Mouse (Mus musculus) adrenal gland, adult 18-20 months (tissue): ENCODE data around the gene Ankrd22. TPM values are rescaled to one million over a fixed set of nuclear protein-coding genes. Genes with fewer than 3 reads are reported as not detected.
"Not testable (repeated sequence)": the region's sequence is repeated elsewhere in the genome, so short reads cannot be mapped to it uniquely, and the experiment has no call there.

Experiments
- DNase-seq, 2 experiments: peaks; one replicate each; pipeline ENCODE4 v3.0.0; 2021 to 2022; ENCODE audit warnings: low spot score in 2 of 2
- long read RNA-seq, 2 experiments: library from polyadenylated mRNA; stranded (forward); transcript quantifications; one replicate each; pipeline ENCODE4 v2.0.0; 2021
- total RNA-seq, 2 experiments: library from RNA; stranded (reverse); gene quantifications; 1 replicate in 1 of 2; 2 replicates in 1 of 2; pipeline ENCODE4 v1.2.3; 2021

Gene Ankrd22
- not detected for total RNA-seq
- long read RNA-seq, experiment 1, result 0 reads
- long read RNA-seq, experiment 2, result 0 reads

- DNase-seq, result no peak
These were observed at the start of gene Ankrd22 for GRCm38 (mm10) chr19:34165891-34166290. TSS of gene Ankrd22 (minus strand) at chr19:34166053.

GRCm38 (mm10) chr19:34214136-34214535, 48.3 kb upstream of the Ankrd22 start:
- no peak for DNase-seq

- DNase-seq, result no peak
These were observed 47.4 kb upstream of the Ankrd22 start for GRCm38 (mm10) chr19:34213251-34213645.

GRCm38 (mm10) chr19:34212489-34213250, 46.8 kb upstream of the Ankrd22 start:
- no peak for DNase-seq

GRCm38 (mm10) chr19:34210841-34211240, 45.0 kb upstream of the Ankrd22 start:
- DNase-seq, result no peak

- no peak for DNase-seq
These were observed 44.2 kb upstream of the Ankrd22 start for GRCm38 (mm10) chr19:34209930-34210581.

GRCm38 (mm10) chr19:34209031-34209430, 43.2 kb upstream of the Ankrd22 start:
- DNase-seq, result no peak

- no peak for DNase-seq
These were observed 41.0 kb upstream of the Ankrd22 start for GRCm38 (mm10) chr19:34206760-34207440.

GRCm38 (mm10) chr19:34206128-34206527, 40.3 kb upstream of the Ankrd22 start:
- DNase-seq, result not testable (repeated sequence)

- DNase-seq, result no peak
These were observed 36.8 kb upstream of the Ankrd22 start for GRCm38 (mm10) chr19:34202668-34203067.

- DNase-seq, result no peak
These were observed 33.6 kb upstream of the Ankrd22 start for GRCm38 (mm10) chr19:34199488-34199887.

- no peak for DNase-seq
These were observed 33.0 kb upstream of the Ankrd22 start for GRCm38 (mm10) chr19:34198901-34199300.

GRCm38 (mm10) chr19:34198066-34198465, 32.2 kb upstream of the Ankrd22 start:
- DNase-seq, result no peak

- no peak for DNase-seq
These were observed 29.2 kb upstream of the Ankrd22 start for GRCm38 (mm10) chr19:34195031-34195430.

GRCm38 (mm10) chr19:34194132-34194745, 28.4 kb upstream of the Ankrd22 start:
- DNase-seq, result no peak

GRCm38 (mm10) chr19:34193683-34194082, 27.8 kb upstream of the Ankrd22 start:
- DNase-seq, result no peak

GRCm38 (mm10) chr19:34193149-34193548, 27.3 kb upstream of the Ankrd22 start:
- DNase-seq, result peak in 1 of 2 experiments; percentile 18

GRCm38 (mm10) chr19:34192008-34192963, 26.4 kb upstream of the Ankrd22 start, which contains the start of gene Stambpl1:
TSS of gene Stambpl1 (plus strand) at chr19:34192229.
- peak; percentile 63 to 67 for DNase-seq

- no peak for DNase-seq
These were observed 25.8 kb upstream of the Ankrd22 start for GRCm38 (mm10) chr19:34191645-34192007.

GRCm38 (mm10) chr19:34186845-34187244, 21.0 kb upstream of the Ankrd22 start:
- DNase-seq, result no peak
